Mouse (Mus musculus): ENCODE data around the gene Sirt2. TPM values are rescaled to one million over a fixed set of nuclear protein-coding genes. Genes with fewer than 3 reads are reported as not detected.

Gene Sirt2
- 106 and 113 TPM in 2 replicates for polyA plus RNA-seq (2014; fragmentation: Nextera tagmentation; extraction: Ambion mirVana)

DNA sequence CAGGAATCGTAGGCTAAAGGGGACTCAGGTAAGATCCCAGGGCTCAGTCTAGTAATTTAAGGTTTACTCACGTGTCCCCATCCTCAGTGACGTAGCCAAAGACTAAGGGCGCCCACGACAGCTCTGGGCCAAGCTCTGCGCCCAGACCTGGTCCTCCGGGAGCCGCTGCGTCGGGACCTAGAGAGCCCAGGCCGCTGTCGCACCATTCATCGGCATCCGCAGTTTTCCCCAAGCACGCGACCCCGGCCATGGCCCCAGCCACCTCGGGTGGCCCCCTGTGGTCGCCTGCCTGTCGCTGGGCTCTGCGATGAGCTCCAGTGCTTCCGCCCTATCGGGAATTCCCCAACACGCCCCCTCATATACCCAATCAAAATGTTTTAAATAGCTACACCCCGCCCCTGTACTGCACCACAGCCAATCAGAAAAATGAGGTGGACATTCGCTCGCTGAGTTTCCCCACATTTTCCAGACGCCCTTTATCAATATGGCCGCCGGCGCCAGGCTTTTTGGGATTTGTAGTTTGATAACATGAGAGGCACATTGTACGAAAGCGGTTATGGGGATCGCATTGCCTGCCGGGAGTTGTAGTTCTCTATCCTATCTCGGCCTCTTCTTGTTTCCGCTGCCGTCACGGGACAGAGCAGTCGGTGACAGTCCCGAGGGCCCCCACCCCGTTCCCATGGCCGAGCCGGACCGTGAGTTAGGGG, at the start of gene Sirt2:
Sirt2 (plus strand) TSS at position 563 of the 707 bp plus-strand sequence.
- H3K27ac ChIP-seq = peak within 1 kb of the TSS; percentile 15; the same call in 1 of the 2 replicates
- DNase-seq (ENCODE audit: low spot score) (peak; percentile 98), ATAC-seq (ENCODE audit: low FRiP score) (peak; percentile 98)
- H3K9me3 ChIP-seq (ENCODE audit: control insufficient read depth, low read length) = no peaks in the 10 kb centered on the region
- under 1% methylated on average over 45 of the region's 45 CpGs for WGBS
- H3K36me3 ChIP-seq (replicated peaks; ENCODE audit: control insufficient read depth, insufficient read depth) = peaks cover 20% of the 10 kb centered on the region
- peaks cover 26% of the 10 kb centered on the region for H3K4me1 ChIP-seq (replicated peaks; ENCODE audit: control insufficient read depth, insufficient read depth, low read length)
- peak within 1 kb of the TSS; percentile 75 for H3K9ac ChIP-seq
- H3K27me3 ChIP-seq (ENCODE audit: control insufficient read depth, insufficient read depth, low read length) = no peaks in the 10 kb centered on the region
- peak within 1 kb of the TSS; percentile 74 for H3K4me2 ChIP-seq (replicated peaks)
- peak within 1 kb of the TSS; percentile 64 for H3K4me3 ChIP-seq (replicated peaks; ENCODE audit: low read length)

DNA sequence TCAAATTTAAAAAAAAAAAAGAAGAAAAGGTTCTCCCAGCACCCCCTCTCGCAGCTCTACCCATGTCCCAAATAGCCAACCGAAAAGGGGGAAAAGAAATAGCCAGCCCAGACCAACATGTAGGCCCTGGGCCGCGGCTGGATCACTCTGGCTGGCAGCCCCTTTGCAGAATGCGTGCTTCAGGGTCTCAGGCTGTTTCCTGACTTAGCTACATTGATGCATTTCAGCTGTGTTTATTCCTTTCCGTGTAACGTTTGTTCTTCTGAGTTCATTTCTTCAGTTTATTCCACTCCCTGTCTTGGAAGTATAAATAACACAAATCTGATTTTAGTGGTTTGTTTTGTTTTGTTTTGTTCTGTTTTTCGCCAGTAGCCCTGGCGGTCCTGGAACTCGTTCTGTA, 48.8 kb upstream of the Sirt2 start:
- ATAC-seq (ENCODE audit: low FRiP score) (no peak), DNase-seq (ENCODE audit: low spot score) (no peak)
- Histone ChIP-seq H3K27me3 (ENCODE audit: control insufficient read depth, insufficient read depth, low read length) (no peaks in the 10 kb centered on the region), H3K4me2 (replicated peaks) (no peak overlapping the region), H3K27ac (no peak overlapping the region), H3K4me1 (replicated peaks; ENCODE audit: control insufficient read depth, insufficient read depth, low read length) (0 out of 2 replicates have a peak, but pooled peaks cover 9% of the 10 kb centered on the region), H3K9ac (no peak overlapping the region), H3K9me3 (ENCODE audit: control insufficient read depth, low read length) (no peaks in the 10 kb centered on the region), H3K36me3 (replicated peaks; ENCODE audit: control insufficient read depth, insufficient read depth) (no peaks in the 10 kb centered on the region), H3K4me3 (replicated peaks; ENCODE audit: low read length) (no peak overlapping the region)
- WGBS = 92% methylated on average over 10 of the region's 10 CpGs

DNA sequence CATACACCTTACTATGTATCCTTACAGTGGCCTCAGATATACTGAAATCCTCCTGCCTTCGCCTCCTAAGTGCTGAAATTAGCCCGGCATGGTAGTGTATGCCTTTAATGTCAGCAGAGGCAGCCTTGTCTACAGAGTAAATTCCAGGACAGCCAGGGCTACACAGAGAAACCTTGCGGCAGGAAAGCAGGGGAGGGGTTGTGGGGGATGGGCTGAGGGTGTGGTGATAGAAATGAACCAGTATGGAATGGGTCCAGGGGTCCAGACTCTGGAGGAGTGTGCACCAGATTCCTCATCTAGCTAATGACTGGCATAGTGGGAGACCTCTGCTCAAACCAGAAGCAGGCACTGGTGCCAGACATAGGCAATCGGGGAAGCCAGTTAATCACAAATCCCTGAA, 47.4 kb upstream of the Sirt2 start:
- no peak overlapping the region for H3K27ac ChIP-seq
- 0 out of 2 replicates have a peak, but pooled peaks cover 9% of the 10 kb centered on the region for H3K4me1 ChIP-seq (replicated peaks; ENCODE audit: control insufficient read depth, insufficient read depth, low read length)
- DNase-seq (ENCODE audit: low spot score) (no peak), ATAC-seq (ENCODE audit: low FRiP score) (no peak)
- 67% methylated on average over 4 of the region's 4 CpGs for WGBS
- no peak overlapping the region for H3K4me2 ChIP-seq (replicated peaks)
- no peaks in the 10 kb centered on the region for H3K36me3 ChIP-seq (replicated peaks; ENCODE audit: control insufficient read depth, insufficient read depth)
- no peaks in the 10 kb centered on the region for H3K9me3 ChIP-seq (ENCODE audit: control insufficient read depth, low read length)
- no peaks in the 10 kb centered on the region for H3K27me3 ChIP-seq (ENCODE audit: control insufficient read depth, insufficient read depth, low read length)
- H3K9ac ChIP-seq = no peak overlapping the region
- H3K4me3 ChIP-seq (replicated peaks; ENCODE audit: low read length) = no peak overlapping the region

DNA sequence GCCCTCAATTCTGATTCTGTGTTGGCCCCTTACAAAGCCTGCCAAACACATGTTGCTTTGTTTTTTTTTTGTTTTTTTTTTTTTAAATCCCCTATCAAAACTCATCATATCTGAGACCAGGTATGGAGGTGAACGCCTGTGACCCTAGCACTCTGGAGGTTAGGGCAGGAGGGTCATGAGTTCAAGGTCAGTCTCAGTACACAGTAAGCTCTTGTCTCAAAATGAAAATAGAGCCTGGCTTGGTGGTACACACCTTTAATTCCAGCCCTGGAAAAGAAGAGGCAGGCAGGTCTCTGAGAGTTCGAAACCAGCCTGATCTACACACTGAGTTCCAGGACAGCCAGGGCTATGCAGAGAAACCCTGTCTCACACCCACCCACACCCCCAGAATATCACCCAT, 46.9 kb upstream of the Sirt2 start:
- H3K4me1 ChIP-seq (replicated peaks; ENCODE audit: control insufficient read depth, insufficient read depth, low read length) = 0 out of 2 replicates have a peak, but pooled peaks cover 9% of the 10 kb centered on the region
- no peak overlapping the region for H3K27ac ChIP-seq
- DNase-seq (ENCODE audit: low spot score) (no peak), ATAC-seq (ENCODE audit: low FRiP score) (no peak)
- no peaks in the 10 kb centered on the region for H3K9me3 ChIP-seq (ENCODE audit: control insufficient read depth, low read length)
- no peak overlapping the region for H3K4me2 ChIP-seq (replicated peaks)
- 86% methylated on average over 2 of the region's 2 CpGs for WGBS
- H3K4me3 ChIP-seq (replicated peaks; ENCODE audit: low read length) = no peak overlapping the region
- H3K36me3 ChIP-seq (replicated peaks; ENCODE audit: control insufficient read depth, insufficient read depth) = no peaks in the 10 kb centered on the region
- H3K27me3 ChIP-seq (ENCODE audit: control insufficient read depth, insufficient read depth, low read length) = no peaks in the 10 kb centered on the region
- H3K9ac ChIP-seq = no peak overlapping the region

DNA sequence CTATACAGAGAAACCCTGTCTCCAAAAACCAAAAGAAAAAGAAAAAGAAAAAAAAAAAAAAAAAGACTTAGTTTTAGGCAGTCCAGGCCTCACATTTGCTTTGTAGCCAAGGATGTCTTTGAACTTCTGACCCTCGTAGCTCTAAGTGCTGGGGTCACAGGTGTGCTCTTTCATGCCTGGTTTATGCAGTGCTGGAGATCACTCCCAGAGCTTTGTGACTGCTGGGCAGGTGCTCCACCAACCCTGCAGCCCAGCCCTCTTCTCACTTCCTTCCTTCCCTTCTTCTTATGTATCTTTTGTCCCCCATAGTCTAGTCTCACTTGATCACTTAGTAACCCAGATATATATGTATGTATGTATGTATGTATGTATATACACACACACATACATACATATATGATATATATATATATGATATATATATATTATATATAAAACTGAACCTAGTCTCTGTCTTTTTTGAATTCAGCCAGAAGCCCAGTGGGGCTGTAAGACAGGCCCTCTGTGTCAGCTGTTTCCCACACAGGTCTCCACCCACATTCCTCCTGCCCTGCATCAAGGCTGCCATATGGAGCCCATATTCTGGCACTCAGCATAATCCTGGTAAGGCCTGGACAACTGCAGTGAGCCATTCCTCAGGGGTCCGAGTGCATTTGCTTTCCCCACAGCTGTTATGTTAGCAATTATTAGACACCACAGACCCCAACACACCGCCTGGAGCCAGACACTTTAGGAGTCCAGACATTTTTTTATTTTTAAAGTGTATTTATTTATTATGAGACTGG, 45.6 kb upstream of the Sirt2 start:
- Histone ChIP-seq H3K9me3 (ENCODE audit: control insufficient read depth, low read length) (no peaks in the 10 kb centered on the region), H3K9ac (no peak overlapping the region), H3K4me3 (replicated peaks; ENCODE audit: low read length) (no peak overlapping the region), H3K36me3 (replicated peaks; ENCODE audit: control insufficient read depth, insufficient read depth) (no peaks in the 10 kb centered on the region), H3K4me1 (replicated peaks; ENCODE audit: control insufficient read depth, insufficient read depth, low read length) (0 out of 2 replicates have a peak, but pooled peaks cover 9% of the 10 kb centered on the region), H3K27ac (no peak overlapping the region), H3K27me3 (ENCODE audit: control insufficient read depth, insufficient read depth, low read length) (no peaks in the 10 kb centered on the region), H3K4me2 (replicated peaks) (no peak overlapping the region)
- ATAC-seq (ENCODE audit: low FRiP score) (no peak), DNase-seq (ENCODE audit: low spot score) (no peak)
- 66% methylated on average over 3 of the region's 3 CpGs for whole genome bisulfite sequencing

DNA sequence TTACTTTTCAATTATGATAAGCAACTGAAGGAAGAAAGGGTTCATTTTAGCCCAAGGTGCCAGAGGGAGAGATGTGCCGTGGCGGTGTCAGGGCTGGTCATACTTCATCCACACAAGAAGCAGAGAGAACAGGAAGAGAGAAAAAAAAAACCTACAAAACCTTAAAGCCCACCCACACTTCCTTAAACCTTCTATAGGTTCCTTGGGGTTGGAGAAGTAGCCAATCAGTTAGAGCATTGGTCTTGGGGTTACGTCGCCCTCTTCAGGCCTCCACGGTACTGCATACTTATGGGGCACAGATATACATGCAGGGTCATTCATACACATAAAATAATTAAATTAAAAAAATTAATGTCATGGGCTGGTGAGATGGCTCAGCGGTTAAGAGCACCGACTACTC, 44.5 kb upstream of the Sirt2 start:
- DNase-seq (ENCODE audit: low spot score) (no peak), ATAC-seq (ENCODE audit: low FRiP score) (no peak)
- Histone ChIP-seq H3K4me3 (replicated peaks; ENCODE audit: low read length) (no peak overlapping the region), H3K27me3 (ENCODE audit: control insufficient read depth, insufficient read depth, low read length) (no peaks in the 10 kb centered on the region), H3K27ac (no peak overlapping the region), H3K4me2 (replicated peaks) (no peak overlapping the region), H3K9me3 (ENCODE audit: control insufficient read depth, low read length) (no peaks in the 10 kb centered on the region), H3K4me1 (replicated peaks; ENCODE audit: control insufficient read depth, insufficient read depth, low read length) (no peaks in the 10 kb centered on the region), H3K9ac (no peak overlapping the region), H3K36me3 (replicated peaks; ENCODE audit: control insufficient read depth, insufficient read depth) (no peaks in the 10 kb centered on the region)
- 95% methylated on average over 7 of the region's 7 CpGs for whole genome bisulfite sequencing

DNA sequence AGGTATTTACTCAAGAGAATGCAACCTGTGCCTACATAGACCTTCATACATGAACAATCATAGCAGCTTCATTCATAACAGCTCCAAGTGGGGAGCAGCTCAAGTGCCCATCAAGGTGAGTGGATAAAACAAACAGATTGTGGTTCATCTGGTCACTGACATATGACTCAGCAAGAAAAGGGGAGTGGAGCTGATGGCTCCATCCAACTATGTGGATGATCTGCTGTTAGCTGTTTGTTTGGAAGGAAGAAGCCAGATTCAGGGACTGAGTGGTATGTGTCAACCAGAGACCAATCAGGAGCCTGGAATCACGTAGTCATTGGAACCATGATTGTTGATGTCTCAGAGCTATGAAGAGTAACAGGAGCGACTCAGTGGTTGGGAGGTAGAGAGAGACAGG, 41.9 kb upstream of the Sirt2 start:
- whole genome bisulfite sequencing = 96% methylated on average over 2 of the region's 2 CpGs
- no peak for ATAC-seq (ENCODE audit: low FRiP score)
- Histone ChIP-seq H3K4me3 (replicated peaks; ENCODE audit: low read length) (no peak overlapping the region), H3K9me3 (ENCODE audit: control insufficient read depth, low read length) (no peaks in the 10 kb centered on the region), H3K4me1 (replicated peaks; ENCODE audit: control insufficient read depth, insufficient read depth, low read length) (no peaks in the 10 kb centered on the region), H3K4me2 (replicated peaks) (no peak overlapping the region), H3K27me3 (ENCODE audit: control insufficient read depth, insufficient read depth, low read length) (no peaks in the 10 kb centered on the region), H3K27ac (no peak overlapping the region), H3K36me3 (replicated peaks; ENCODE audit: control insufficient read depth, insufficient read depth) (no peaks in the 10 kb centered on the region), H3K9ac (no peak overlapping the region)
- no peak for DNase-seq (ENCODE audit: low spot score)

DNA sequence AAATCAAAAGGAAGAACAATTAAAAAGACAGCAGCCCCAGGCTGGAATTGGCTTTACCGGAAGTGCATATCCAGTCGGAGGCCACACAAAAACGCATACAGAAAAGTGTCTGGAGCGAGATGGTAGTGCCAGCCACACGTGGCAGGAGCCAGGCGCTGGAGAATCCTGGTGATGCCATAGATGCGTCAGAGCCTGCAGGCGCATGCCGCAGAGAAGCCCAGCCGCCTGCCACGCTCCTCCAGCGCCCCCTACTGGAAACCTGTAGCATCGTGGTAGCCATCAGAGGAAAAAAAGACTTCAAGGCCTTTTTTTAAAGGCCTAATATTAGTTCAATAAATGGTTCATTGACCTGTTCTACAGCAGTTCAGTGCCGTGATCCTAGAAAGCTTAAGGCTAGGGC, 39.9 kb upstream of the Sirt2 start:
- Histone ChIP-seq H3K4me3 (replicated peaks; ENCODE audit: low read length) (no peak overlapping the region), H3K9ac (no peak overlapping the region), H3K4me1 (replicated peaks; ENCODE audit: control insufficient read depth, insufficient read depth, low read length) (no peaks in the 10 kb centered on the region), H3K9me3 (ENCODE audit: control insufficient read depth, low read length) (no peaks in the 10 kb centered on the region), H3K4me2 (replicated peaks) (peak overlapping the region; percentile 13), H3K27me3 (ENCODE audit: control insufficient read depth, insufficient read depth, low read length) (0 out of 2 replicates have a peak, but pooled peaks cover 1% of the 10 kb centered on the region), H3K36me3 (replicated peaks; ENCODE audit: control insufficient read depth, insufficient read depth) (no peaks in the 10 kb centered on the region), H3K27ac (no peak overlapping the region)
- WGBS = 5% methylated on average over 14 of the region's 14 CpGs
- ATAC-seq (ENCODE audit: low FRiP score) (peak; percentile 69; the same call in 1 of the 2 replicates), DNase-seq (ENCODE audit: low spot score) (peak; percentile 84)

DNA sequence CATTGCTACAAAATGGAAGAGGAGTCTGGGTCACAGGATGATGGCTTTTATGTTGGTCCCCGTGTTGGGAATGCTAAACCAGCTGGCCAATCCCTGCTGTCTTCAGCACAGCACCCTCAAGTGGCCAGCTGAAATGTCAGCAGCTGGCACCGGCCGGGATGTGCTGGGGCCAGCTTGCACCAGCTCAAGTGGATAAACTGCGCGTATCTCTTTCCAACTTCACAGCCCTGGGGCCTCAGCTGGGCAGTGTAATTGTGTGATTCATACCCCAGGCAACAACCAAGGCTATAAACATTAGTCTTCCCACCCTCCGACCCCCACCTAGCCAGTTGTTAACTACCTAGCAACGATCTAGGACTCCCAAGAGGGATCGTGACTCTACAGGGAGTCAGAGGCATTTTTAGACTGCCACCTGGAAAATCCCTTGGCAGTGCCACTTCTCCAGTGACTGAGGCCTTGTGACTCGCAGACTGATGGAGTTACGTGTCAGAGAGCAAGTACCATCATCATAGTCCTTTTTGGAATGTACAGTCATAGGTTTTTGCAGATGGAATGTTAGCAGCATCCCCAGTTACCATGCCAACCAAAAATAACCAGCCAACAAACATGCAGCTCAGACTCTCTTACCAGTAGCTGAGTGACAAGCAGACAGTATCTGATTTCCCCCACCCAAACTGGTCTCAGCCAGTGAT, 38.7 kb upstream of the Sirt2 start:
- Histone ChIP-seq H3K4me3 (replicated peaks; ENCODE audit: low read length) (no peak overlapping the region), H3K9ac (no peak overlapping the region), H3K9me3 (ENCODE audit: control insufficient read depth, low read length) (no peaks in the 10 kb centered on the region), H3K27me3 (ENCODE audit: control insufficient read depth, insufficient read depth, low read length) (0 out of 2 replicates have a peak, but pooled peaks cover 4% of the 10 kb centered on the region), H3K4me2 (replicated peaks) (no peak overlapping the region), H3K36me3 (replicated peaks; ENCODE audit: control insufficient read depth, insufficient read depth) (no peaks in the 10 kb centered on the region), H3K4me1 (replicated peaks; ENCODE audit: control insufficient read depth, insufficient read depth, low read length) (peaks cover 5% of the 10 kb centered on the region; the same call in 1 of the 2 replicates), H3K27ac (no peak overlapping the region)
- ATAC-seq (ENCODE audit: low FRiP score) (0 out of 2 replicates have a peak, but pooled peaks have one; percentile 43), DNase-seq (ENCODE audit: low spot score) (no peak)
- WGBS = 42% methylated on average over 10 of the region's 10 CpGs

All from hindbrain, embryonic 14.5 days (tissue).